Mouse (Mus musculus): ENCODE data around the gene Rdh12.

Gene Rdh12

DNA sequence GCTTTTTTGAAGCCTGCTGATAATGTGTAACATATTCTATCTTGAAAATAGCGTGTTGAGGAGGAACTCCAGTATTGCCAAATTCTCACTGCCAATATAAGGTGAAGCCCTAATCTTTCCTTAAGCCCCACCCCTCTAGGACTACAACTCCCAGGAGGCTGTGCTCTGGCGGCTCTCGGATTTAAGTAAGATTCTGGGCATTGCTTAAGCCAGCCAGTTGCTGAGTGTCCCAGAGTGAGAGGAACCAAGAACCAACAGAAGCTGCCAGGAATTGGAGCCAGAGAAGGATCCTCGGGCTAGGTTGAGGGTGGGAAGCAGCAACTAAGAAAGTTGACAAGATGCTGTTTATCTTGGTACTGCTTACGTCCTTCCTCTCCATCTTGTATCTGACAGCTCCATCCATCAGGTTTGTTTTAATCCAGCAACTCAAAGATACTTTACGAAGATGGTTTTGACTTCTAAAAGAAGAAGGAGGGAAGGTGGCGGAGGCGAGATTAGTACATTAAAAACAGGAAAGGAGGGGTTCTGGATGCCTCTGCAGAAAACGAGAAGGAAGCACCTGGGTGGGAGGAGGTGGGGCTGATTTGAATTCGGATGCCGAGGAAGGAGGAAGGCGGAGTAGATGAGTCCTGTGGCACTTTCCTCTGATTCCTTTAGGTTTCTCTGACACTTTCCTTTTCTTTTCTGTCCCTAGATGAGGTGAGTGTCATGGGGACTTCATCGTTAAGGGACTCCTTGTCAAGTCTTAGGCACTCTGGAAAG lies at the start of gene Rdh12:
Gene Rdh12, plus strand, starts transcription at position 212 of the 762 bp plus-strand sequence.
- no peak for TF ChIP-seq GATA4 (IDR thresholded peaks at IDR 0.05; ENCODE audit: insufficient replicate concordance, low read length)

DNA sequence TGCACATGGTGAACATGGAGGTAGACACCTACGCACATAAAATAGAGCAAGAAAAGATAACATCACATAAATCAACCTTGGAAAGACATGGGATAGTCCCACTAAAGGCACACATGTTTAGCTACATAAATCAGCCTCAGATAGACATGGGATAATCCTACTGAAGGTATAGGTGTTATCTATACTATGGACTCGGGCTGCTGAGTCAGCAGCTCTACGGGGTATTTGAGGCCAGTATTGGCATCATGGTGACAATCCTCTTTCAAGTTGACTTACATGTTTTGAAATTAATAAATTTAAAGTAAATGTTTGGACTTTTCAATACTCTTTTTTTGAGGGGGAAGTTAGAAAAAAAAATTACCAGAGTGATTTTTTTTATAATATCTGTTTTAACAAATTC lies 45.8 kb upstream of the Rdh12 start:
- no peak for TF ChIP-seq GATA4 (IDR thresholded peaks at IDR 0.05; ENCODE audit: insufficient replicate concordance, low read length)

DNA sequence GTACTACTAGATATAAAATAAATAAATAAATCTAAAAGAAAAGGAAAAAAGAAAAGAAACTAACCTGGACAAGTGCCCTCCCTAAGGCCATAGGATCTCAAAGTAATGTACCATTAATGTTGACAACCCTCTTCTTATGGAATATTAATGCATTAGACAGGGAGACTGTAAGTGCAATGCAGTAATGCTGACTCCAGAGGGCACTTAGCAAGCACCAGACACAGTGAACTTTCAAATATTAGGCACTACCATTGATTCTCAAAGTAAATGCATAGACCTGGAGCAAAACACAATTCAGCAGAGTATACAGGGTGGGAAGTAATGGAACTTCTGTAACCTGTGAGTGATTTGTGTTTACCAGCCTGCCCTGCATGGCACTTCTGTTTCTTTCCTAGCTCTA lies 39.5 kb upstream of the Rdh12 start:
- no peak for TF ChIP-seq GATA4 (IDR thresholded peaks at IDR 0.05; ENCODE audit: insufficient replicate concordance, low read length)

DNA sequence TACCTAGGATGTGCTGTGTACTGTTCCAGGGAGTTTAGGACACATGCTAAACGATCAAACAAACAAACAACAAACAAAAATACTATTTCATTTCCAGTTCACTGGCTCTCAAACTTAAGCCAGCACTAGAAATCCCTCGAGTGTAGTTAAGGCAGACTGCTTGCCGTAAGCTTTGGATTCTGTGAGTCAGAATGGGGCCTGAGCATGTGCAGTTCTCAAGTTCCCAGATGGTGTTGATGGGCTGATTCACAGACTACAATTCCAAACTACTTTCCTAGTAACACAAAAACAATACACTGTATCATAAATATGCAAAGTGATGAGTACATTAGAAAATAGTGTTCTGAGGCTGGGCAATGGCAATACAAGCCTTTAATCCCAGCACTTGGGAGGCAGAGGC lies 38.3 kb upstream of the Rdh12 start:
- no peak for TF ChIP-seq GATA4 (IDR thresholded peaks at IDR 0.05; ENCODE audit: insufficient replicate concordance, low read length)

DNA sequence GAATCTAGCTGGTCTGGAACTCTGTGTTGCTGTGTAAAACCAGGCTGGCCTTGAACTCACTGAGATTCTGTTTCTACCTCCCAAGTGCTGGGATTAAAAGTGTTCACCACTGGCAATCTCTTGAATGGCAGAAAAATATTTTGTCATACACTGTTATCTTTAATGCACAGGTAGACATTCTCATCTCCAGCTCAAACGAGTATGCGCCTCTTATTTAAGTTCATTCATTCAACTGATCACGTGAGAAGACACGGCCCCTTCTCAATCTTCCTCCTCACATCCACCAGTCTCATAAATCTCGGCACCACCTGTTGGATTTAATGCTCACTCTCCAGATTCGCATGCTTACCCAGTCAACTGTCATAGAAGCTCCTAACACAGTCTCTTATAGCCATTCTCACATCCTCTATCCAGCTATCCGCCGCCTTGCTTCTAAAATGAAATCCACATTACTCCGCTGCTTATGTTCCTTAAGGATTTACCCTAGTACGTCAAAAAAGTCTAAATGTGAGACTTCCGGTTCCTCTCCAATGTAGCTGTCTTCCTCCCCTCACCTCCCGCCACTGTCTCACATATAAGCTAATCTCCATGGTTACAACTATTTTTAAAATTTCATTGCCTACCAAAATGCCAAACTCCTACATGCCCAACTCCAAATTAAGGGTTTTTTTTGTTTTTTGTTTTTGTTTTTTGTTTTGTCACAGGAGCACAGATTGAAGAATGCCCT lies 37.3 kb upstream of the Rdh12 start:
- no peak for TF ChIP-seq GATA4 (IDR thresholded peaks at IDR 0.05; ENCODE audit: insufficient replicate concordance, low read length)

DNA sequence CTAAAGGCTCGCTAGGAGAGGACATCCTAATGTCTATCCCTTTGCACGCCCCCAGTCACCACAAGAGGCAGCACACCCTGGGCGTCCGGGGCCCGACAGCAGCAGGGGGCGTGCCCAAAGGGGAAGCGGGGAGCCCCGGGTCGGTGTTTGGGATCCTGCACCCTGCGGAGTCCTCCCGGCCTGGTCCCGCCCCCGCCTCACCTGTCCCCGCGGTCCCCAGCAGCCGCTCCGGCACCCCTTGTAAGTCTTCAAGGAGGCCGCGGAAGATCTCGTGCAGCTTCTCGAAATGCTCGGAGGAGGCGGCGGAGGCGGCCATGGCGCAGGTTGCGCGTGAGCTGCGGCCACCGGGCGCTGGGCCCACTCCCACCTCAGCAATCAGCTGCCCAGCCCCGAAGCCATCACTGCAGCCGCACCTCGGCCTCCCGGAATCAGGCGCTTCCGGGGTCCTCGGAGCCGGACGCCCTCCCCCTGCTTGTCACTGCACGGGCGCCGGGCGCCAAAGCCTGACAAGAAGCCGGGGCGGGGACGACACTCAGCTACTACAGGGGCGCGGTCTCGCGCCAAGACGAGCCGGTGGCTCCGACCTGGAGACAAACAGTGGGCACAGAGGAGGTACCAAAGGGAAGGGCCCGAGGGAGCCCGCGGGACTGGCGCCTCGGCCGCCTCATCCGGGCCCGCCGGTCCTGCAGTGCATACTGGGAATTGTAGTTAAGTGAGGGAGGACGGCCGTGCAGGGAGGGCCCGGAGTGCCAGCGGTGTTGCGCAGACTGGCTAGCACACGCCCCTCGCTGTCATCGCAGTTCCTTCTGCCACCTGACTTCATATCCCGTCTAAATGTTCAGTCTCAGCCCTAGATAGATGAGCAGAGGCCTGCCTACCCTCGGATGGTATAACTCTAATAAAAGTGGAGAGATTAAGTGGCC lies 36.4 kb upstream of the Rdh12 start, which contains the start of gene Vti1b:
Gene Vti1b, minus strand, starts transcription at position 649 of the 923 bp plus-strand sequence.
- TF ChIP-seq GATA4 (IDR thresholded peaks at IDR 0.05; ENCODE audit: insufficient replicate concordance, low read length): peak; percentile 22; the same call in 1 of the 2 replicates

DNA sequence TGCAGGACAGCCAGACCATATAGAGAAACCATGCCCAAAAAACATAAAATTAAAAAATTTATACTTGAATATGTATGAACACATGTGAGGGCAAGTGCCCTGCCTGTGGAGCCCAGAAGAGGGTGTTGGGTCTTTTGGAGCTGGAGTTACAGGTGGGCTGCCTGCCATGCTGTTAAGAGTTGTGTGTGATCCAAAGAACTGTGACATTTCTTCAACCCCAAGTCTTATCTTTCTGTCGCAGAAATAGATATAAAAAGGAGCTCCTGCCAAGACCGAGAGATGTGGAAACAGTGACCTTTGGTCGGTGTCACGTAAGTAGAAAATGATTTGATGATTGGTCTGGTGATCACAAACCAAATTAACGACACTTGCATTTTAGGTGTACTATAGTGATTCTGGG lies 35.0 kb upstream of the Rdh12 start:
- peak; percentile 56; the same call in 1 of the 2 replicates for TF ChIP-seq GATA4 (IDR thresholded peaks at IDR 0.05; ENCODE audit: insufficient replicate concordance, low read length)

DNA sequence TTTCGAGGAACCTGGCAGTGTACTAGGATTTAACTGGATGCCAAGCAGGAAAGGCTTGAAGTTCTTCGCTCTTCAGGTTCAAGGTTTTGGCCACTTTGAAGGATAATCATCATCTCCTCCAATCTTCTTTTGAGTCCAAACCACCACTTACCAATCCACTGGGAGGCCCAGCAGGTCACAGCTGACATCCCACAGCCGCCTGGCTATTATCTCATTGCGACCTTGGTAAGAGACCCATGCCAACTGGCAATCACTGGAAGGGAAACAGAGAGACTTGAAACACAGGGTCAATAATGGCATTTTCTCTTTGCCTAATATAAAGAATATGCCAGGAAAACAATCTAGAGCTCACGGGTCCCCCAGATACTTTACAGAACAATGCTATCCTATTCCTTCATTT lies 32.7 kb upstream of the Rdh12 start:
- TF ChIP-seq GATA4 (IDR thresholded peaks at IDR 0.05; ENCODE audit: insufficient replicate concordance, low read length): no peak

DNA sequence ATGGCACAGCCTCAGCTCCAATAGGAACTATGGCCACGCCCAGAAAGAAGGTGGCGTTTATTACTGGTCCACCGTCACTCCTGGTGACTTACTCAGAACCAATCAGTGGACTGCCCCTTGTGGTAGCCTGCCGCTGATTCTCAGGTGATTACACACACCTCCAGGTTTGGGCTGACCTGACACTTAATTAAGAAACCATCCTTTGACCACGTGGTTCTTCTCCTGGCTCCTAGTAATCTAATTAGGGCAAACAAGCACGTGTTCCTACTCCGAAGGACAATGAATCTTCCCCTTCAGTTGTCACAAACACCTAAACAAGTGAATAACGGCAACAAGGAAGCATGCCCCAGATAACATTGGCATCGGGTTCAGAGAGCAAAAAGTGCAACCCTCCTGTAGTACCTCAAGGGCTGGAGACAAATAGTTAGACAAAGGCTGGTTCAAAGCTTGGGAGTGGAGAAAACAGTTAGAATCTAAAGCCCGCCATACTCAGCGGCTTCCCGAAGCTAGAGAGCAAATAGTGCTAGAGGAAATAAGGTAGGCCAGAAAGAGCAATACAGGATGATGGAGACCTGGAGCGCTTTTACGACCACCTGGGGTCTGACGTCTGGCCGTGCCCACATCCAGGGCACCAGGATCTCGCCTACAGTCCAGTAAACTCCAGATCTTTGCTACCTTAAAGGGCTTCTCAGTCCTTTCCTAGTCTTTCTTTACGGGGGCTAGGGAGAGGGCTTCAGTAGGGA lies 17.6 kb upstream of the Rdh12 start:
- no peak; the same call in 1 of the 2 replicates for TF ChIP-seq GATA4 (IDR thresholded peaks at IDR 0.05; ENCODE audit: insufficient replicate concordance, low read length)

DNA sequence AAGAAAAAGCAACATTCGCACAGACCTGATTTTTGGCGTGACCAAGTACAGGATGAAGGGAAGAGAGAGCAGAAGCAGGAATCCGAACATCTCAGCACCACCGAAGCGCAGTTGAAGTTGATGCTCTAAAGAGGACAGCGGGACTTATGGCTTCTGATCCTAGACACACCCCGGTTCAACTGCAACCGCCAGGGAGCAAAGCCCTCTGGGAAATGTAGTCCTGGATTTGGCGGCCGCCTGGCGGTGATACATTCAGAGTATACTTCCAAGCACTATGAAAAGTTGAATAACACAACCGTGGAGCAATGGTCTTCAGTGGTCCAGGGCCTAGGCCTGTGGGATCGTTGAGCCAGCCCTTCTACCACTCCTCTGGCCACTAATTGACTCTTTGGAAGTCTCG lies 17.0 kb upstream of the Rdh12 start:
- TF ChIP-seq GATA4 (IDR thresholded peaks at IDR 0.05; ENCODE audit: insufficient replicate concordance, low read length): no peak

DNA sequence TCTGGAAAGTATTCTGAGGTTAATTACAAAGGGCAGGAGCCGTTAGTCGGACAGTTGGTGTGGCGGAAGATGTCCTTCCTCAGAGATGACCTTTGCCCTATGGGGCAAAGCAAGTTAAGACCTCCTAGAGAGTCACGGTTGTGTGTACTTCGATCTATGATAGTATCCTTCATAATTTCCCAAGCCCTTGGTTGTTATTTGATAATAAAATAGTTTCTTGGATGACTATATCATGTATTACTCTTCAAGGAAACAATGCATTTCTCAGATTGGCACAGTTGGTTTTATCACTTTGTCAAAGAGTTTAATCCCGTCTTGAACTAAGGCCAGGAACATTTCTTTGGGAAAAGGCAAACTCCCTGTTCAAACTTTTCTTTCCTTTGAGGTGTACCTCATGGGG lies 16.5 kb upstream of the Rdh12 start, which contains the start of gene Rdh11:
Gene Rdh11, minus strand, starts transcription at position 101 of the 400 bp plus-strand sequence.
- no peak for TF ChIP-seq GATA4 (IDR thresholded peaks at IDR 0.05; ENCODE audit: insufficient replicate concordance, low read length)

DNA sequence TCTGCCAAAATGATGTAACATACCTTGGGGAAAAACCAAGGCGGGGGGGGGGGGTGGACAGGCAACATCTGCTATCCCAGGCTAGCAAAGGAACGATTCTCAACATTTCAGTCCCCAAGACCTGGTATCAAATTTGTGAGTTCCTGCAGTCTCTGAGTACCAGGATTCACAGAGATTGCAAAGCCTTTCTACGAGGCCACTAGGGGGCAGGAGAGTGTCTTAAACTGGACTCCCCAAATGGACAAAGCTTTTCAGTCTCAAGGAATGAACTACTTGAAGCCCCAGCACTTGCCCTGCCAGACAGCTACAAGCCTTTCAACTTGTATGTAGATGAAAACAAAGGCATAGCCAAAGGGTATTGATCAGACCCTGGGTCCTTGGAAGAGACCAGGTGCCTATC lies 15.3 kb upstream of the Rdh12 start:
- TF ChIP-seq GATA4 (IDR thresholded peaks at IDR 0.05; ENCODE audit: insufficient replicate concordance, low read length): no peak

DNA sequence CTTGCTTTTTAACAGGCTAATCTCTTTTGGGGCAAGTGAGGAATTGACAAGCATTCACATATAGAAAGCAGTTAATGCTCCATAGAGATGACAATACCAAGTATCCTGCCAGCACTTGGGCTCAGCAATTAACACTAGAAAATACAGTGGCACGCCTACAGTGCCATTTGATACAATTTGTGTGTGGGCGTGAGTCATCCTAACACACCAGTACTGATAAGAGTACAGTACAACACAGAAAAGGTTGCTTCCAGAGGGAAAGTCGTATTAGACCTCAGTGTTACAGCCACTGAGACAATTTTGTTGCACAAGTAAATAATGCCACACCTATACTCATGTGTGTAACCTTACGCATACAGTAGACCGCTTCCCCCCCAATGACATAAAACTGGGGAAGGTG lies 11.6 kb upstream of the Rdh12 start:
- TF ChIP-seq GATA4 (IDR thresholded peaks at IDR 0.05; ENCODE audit: insufficient replicate concordance, low read length): no peak

DNA sequence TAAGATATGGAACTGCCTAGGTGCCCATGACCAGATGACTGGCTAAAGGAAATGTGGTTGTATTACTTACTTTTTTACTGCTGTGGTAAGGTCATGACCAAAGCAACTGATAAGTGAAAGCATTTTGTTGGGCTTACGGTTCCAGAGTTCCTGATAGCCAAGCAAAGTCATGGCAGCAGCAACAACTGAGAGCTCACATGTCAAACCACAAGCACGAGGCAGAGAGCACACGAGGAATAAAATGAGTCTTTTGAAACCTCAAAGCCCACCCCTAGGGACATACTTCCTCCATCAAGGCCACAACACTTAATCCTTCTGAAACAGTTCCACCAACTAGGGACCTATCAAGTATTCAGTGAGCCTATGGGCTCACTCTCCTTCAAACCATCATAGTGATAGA lies 6.8 kb upstream of the Rdh12 start:
- TF ChIP-seq GATA4 (IDR thresholded peaks at IDR 0.05; ENCODE audit: insufficient replicate concordance, low read length): no peak

DNA sequence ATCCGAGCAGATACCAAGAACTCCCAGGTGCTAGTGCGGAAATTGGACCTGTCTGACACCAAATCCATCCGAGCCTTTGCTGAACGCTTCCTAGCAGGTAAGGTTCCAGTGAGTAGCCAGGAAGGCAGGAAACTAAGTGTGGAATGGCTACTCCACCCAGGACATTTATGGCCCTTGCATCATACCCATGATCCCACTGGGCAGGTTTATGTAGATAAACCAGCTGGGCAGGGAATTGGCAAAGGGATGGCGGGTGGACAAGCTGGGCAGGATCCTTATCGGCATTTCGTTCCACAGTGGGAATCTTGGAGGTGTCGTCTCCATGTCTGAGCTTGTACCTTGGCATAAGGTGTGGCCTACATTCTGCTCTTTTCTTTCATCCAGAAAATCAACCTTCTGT lies 2.7 kb downstream of the Rdh12 start:
- no peak for TF ChIP-seq GATA4 (IDR thresholded peaks at IDR 0.05; ENCODE audit: insufficient replicate concordance, low read length)
